Mouse (Mus musculus) retina, postnatal 1 day (tissue): ENCODE measurements around the gene Lrrc23.
"Not testable (repeated sequence)": the region's sequence is repeated elsewhere in the genome, so short reads cannot be mapped to it uniquely, and the experiment has no call there.

Source experiments
- DNase-seq: peaks from one replicate; pipeline ENCODE4 v3.0.0-alpha.2; 2012

Lrrc23 gene

GRCm38 (mm10) chr6:124779222-124779983, at the start of gene Lrrc23:
Gene Lrrc23, minus strand, starts transcription at chr6:124779727.
- peak; percentile 87 for DNase-seq

DNA sequence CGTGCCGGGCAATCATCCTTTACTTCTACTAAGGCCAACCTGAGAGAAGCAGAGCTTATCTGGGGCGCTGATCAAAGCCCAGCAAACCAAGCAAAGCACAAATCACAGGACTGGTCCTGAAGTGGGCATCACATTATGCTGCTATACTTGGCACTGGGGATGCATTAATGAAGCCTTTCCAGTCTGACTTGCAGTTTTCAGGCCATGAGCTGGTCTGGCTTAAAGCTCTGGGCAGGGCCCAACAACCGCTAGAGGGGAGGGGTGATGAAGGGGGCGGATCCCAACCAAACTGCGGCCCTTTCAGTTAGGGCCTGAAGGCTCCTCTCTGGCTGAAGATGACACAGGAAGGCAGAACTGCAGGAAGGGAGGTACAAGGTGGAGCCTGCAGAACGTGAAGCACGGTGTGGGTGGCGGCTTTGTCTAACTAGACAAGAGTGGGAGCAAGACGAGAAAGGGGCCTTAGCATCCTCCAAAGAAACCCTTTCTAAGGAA, 48.6 kb upstream of the Lrrc23 start:
- DNase-seq = peak; percentile 41

DNA sequence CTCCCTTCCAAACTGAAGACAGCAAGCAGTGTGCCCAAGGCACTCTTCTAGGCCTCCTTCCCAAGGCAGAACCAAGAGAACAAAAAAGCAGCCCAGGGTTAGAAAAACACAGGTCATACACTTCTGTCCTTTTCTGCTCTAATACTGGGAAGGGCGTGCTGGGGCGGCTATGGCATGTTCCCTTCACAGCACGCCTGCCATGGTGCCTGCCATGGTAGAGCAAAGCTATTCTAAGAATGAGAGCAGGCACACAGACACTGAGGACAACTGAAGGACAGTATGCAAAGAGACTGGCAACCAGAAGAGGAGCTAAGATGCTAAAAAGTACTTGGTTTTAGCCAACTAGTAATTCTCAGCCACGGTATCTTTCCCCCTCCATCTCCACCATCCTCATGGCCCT, 42.5 kb upstream of the Lrrc23 start:
- DNase-seq = no peak

DNA sequence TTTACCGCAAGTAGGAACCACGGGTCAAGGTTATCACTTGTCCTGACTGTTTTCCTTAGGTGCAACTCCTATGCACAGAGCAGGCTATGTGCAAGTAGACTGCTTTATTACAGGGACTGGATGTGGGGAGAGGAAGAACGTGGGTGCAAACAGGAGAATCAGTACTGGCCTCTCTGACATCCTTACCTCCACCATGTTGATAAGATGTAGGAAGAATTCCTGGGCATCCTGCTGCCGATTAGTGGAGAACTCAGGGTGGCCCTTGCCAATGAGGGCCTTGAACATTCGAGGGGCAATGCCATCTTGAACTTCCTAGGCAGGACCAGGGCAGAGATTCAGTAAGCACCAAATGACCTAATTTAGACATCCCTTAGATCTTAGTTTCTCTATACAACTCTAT, 41.4 kb upstream of the Lrrc23 start:
- DNase-seq = no peak

DNA sequence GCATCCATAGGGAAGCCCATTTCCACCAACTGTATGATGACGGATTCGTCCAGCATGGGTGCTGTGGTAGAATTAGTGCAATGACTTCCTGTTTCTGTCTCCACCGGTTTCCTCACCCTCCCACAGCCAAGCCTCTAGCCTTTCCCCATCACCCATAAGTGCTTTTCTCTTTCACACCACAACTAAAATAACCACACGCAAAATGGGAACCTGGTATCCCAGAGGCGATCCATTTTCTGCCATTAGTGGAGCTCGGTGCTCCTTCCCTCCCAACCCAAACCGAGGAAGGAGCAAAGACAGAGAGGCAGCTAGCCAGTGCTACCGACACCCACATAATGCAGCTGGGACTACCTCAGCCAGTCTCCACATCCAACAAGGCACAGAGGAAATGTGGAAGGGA, 38.4 kb upstream of the Lrrc23 start:
- DNase-seq = no peak

- no peak for DNase-seq
Observed at GRCm38 (mm10) chr6:124817563-124817962, 38.0 kb upstream of the Lrrc23 start.

DNA sequence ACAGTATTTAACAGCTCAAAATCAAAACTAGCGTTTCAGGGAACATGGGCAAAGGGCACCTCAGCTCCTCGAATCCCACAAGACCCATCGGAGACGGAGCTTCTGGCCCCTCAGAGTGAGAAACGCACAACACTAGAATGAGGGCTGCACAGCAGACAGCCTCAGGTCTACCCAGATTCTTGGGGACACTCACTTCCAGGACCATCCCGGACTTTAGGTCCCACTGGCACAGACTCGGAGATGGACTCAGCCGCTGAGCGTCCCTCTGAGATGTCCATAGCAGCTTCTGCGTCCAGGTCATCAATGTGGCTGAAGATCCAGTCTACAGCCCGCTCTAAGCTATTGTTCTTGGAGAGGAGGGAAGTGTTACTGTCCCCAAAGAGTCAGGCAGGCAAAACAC, 37.6 kb upstream of the Lrrc23 start:
- DNase-seq = no peak

- DNase-seq = no peak
Observed at GRCm38 (mm10) chr6:124816611-124817010, 37.1 kb upstream of the Lrrc23 start.

GRCm38 (mm10) chr6:124814858-124815774, 35.6 kb upstream of the Lrrc23 start:
- DNase-seq = no peak

DNA sequence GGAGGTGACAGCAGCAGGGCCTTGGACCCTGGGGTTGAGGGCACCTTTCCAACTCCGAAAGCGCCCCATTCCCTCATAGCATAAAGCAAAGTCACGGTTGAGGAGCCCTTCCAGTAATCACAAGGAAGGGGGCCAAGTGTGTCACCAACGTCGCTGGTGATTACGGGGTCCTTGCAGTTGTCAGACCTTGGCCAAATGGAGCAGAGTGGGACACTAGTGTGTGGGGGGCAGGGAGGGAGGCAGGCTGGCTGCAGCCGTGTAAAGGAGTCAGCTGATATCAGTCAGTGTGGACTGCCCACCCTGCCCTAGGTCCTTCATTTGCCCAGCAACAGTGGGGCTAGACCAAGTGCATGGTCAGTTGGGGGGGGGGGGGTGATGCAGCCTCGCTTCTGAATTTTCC, 34.9 kb upstream of the Lrrc23 start:
- DNase-seq = no peak

GRCm38 (mm10) chr6:124813933-124814332, 34.4 kb upstream of the Lrrc23 start, which contains the start of gene Tpi1:
Gene Tpi1, minus strand, starts transcription at chr6:124814296.
- peak; percentile 95 for DNase-seq

DNA sequence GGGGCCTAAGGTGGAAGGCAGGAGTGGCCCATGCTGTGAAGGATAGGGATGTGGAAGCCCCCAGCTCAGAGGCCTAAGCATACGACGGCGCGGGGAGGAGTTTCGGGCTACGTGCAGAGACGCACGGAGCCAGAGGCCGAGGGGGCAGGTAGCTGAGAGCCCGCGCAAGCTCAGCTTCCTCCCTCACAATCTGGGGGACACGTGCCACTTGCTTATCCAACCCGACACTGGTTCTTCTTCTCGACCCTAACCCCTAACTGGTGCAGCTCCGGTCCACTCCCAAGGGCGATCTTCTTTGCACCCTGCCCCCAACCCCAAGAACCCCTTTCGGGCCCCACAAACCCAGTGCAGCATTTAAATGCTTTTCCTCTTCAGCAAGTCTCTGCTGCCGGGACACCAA, 34.0 kb upstream of the Lrrc23 start:
- DNase-seq = peak; percentile 69

DNA sequence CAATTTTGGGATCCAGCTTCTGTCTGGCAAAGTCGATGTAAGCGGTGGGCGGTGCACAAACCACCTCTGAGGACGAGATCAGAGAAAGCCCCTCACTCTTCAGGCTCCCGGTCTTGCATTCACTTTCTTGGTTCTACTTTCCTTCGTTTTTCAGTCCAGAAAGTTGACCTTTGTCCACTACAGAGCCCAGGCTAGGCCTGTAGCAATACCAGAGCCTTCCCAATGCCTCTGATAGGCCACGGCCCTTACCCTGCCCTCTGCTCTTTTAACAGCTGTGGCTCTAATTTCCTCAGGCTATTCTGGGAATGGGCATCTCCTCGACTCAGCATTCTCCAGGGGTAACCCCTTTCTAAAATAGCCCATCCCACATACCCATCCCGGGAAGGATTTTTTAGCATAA, 33.3 kb upstream of the Lrrc23 start:
- no peak for DNase-seq

- no peak for DNase-seq
Observed at GRCm38 (mm10) chr6:124811701-124812560, 32.4 kb upstream of the Lrrc23 start.

DNA sequence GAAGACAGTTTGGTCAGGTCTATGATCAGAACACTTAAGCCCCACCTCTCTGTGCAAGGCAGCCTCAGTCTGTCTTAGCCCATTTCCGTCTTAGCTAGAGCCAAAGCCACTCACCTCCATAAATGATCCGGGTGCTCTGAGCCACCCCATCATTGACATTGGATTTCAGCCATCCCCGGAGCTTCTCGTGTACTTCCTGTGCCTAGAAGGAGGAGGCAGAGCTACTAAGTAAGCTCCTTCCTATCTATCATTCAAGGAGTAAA, 31.8 kb upstream of the Lrrc23 start:
- DNase-seq = no peak

DNA sequence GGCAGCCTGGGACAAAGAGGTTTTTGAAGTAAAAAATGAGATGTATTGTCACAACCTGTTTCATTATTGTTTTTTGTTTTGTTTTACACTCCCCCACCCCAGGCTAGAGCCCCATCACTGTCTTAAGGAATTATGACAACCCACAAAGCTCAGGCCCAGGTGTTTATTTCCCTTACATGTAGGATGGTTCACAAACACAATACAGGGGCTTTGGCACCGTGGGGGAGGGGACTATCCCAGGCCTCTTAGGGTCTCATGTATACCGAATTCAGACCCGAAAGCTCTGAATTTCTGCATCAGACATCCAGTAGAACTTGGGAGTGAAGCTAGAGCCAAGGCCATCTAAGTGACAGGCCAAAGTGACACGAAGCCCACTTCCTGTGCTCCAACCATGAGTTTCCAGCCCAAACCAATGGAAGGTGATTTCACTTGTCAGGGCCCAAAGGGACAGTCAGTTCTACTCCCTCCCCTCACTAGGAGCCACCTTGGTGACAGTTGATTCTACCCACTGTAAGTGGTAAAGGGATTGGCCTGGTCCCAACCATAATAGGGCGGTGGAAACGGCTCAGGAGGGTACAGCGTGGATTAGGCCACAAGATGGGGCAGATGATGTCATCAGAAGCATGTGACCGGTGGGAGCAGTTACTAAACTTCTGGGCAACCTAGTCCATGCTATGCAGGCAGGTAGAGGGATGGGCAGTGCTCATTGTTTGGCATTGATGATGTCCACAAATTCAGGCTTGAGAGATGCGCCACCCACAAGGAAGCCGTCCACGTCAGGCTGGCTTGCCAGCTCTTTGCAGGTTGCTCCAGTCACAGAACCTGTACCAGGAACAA, 31.3 kb upstream of the Lrrc23 start:
- DNase-seq = not testable (repeated sequence)

GRCm38 (mm10) chr6:124809775-124810538, 30.4 kb upstream of the Lrrc23 start:
- DNase-seq = no peak

- peak; percentile 92 for DNase-seq
Observed at GRCm38 (mm10) chr6:124809052-124809774, 29.7 kb upstream of the Lrrc23 start.

- DNase-seq = peak; percentile 85
Observed at GRCm38 (mm10) chr6:124808358-124809012, 29.0 kb upstream of the Lrrc23 start, which contains the start of gene Spsb2. Gene Spsb2, plus strand, starts transcription at chr6:124808661.

DNA sequence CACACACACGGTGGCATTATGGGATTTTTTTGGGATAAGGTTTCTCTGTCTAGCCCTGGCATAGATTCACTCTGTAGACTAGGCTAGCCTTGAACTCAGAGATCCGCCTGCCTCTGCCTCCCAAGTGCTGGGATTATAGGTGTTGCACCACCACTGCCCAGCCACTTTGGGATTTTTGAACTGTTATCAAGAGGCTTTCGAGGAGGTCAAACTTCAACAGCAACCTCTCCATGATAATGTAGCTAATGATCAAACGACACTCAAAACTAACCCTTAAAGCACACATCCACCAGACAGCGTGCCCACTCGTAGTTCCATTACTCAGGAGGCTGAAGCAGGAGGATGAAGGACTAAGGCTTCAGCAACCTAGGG, 28.4 kb upstream of the Lrrc23 start:
- no peak for DNase-seq
